Mouse (Mus musculus) liver, embryonic 14.5 days (tissue): ENCODE measurements around the gene 5730596B20Rik.

ENCODE experiments used
- CTCF ChIP-seq: IDR thresholded peaks from 2 replicates; pipeline ENCODE4 v1.5.1; 2016; ENCODE audit warnings: antibody characterized with exemption, low read depth, control low read depth
- EP300 ChIP-seq: IDR thresholded peaks from 2 replicates; pipeline ENCODE4 v1.6.1; 2016; ENCODE audit warnings: antibody characterized with exemption, low read depth

DNA sequence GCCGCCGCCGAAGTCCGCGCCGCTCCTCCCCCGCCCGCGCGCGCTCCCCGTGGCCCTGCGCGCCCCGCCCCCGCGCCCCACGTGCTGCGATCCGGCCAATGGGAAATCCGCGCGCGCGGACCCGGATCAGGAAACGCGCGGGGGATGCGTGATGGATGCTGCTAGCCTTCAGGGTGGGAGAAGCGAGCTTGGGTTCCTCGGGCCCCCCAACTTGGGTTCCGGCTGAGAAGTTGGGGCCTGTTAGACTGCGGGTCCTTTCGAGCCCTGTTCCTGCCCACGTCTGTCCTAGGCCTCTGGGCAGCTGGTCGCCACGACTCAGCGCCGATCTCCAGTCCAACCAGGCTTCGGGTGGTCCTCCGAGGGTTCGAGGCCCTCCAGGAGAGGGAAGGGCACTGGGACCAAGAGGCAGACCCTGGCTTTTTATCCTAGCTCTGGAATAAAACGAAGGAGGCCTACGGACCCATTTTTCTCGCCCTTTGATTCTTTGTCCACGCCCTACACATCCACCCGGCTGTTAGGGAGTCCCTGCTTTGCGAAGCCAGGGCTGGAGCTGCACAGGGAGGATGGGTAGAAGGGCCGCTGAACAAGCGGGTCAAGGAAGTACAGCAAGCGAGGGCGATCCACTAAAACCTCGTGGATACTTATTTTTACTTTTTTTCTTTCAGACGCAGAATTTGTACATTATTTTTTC, 14.7 kb downstream of the 5730596B20Rik start:
- TF ChIP-seq EP300 (no peak), CTCF (no peak)
